Mouse (Mus musculus): ENCODE results near the gene Rraga. TPM values are rescaled to one million over a fixed set of nuclear protein-coding genes. Genes with fewer than 3 reads are reported as not detected.

Gene Rraga
- 154 and 160 TPM in 2 replicates for polyA plus RNA-seq (2015; fragmentation: Nextera tagmentation; extraction: Ambion mirVana)

- peaks cover 18% of the 10 kb centered on the region for H3K4me1 ChIP-seq (ENCODE audit: control insufficient read depth, insufficient read depth, low read depth, low read length)
- peak within 1 kb of the TSS; percentile 72 for H3K4me3 ChIP-seq (ENCODE audit: low read length)
- peak; percentile 98 for ATAC-seq
- H3K9me3 ChIP-seq (ENCODE audit: control insufficient read depth, low read length), result no peaks in the 10 kb centered on the region
- under 1% methylated on average over 53 of the region's 53 CpGs for WGBS
- H3K4me2 ChIP-seq (ENCODE audit: low read length), result peak within 1 kb of the TSS; percentile 93
- H3K36me3 ChIP-seq (ENCODE audit: control insufficient read depth, insufficient read depth, low read length), result no peaks in the 10 kb centered on the region
- peak within 1 kb of the TSS; percentile 94 for H3K27ac ChIP-seq (ENCODE audit: low read depth, low read length)
- no peaks in the 10 kb centered on the region for H3K27me3 ChIP-seq (replicated peaks; ENCODE audit: control insufficient read depth, insufficient read depth, low read length)
- peak within 1 kb of the TSS; percentile 92 for H3K9ac ChIP-seq (ENCODE audit: low read depth, low read length)
Observed at GRCm38 (mm10) chr4:86575283-86575983, at the start of gene Rraga. TSS of gene Rraga (plus strand) at chr4:86575668.

- no peaks in the 10 kb centered on the region for H3K36me3 ChIP-seq (ENCODE audit: control insufficient read depth, insufficient read depth, low read length)
- H3K27ac ChIP-seq (ENCODE audit: low read depth, low read length), result no peak overlapping the region
- H3K4me2 ChIP-seq (ENCODE audit: low read length), result no peak overlapping the region
- no peak overlapping the region for H3K9ac ChIP-seq (ENCODE audit: low read depth, low read length)
- H3K4me3 ChIP-seq (ENCODE audit: low read length), result no peak overlapping the region
- H3K27me3 ChIP-seq (replicated peaks; ENCODE audit: control insufficient read depth, insufficient read depth, low read length), result no peaks in the 10 kb centered on the region
- no peaks in the 10 kb centered on the region for H3K9me3 ChIP-seq (ENCODE audit: control insufficient read depth, low read length)
- 79% methylated on average over 11 of the region's 11 CpGs for WGBS
- ATAC-seq, result 0 out of 2 replicates have a peak, but pooled peaks have one; percentile 14
- no peaks in the 10 kb centered on the region for H3K4me1 ChIP-seq (ENCODE audit: control insufficient read depth, insufficient read depth, low read depth, low read length)
Observed at GRCm38 (mm10) chr4:86527162-86528136, 48.0 kb upstream of the Rraga start.

- H3K4me2 ChIP-seq (ENCODE audit: low read length), result no peak overlapping the region
- no peak overlapping the region for H3K27ac ChIP-seq (ENCODE audit: low read depth, low read length)
- H3K9me3 ChIP-seq (ENCODE audit: control insufficient read depth, low read length), result no peaks in the 10 kb centered on the region
- 66% methylated on average over 6 of the region's 6 CpGs for WGBS
- no peaks in the 10 kb centered on the region for H3K27me3 ChIP-seq (replicated peaks; ENCODE audit: control insufficient read depth, insufficient read depth, low read length)
- no peak overlapping the region for H3K4me3 ChIP-seq (ENCODE audit: low read length)
- no peak overlapping the region for H3K9ac ChIP-seq (ENCODE audit: low read depth, low read length)
- H3K36me3 ChIP-seq (ENCODE audit: control insufficient read depth, insufficient read depth, low read length), result no peaks in the 10 kb centered on the region
- H3K4me1 ChIP-seq (ENCODE audit: control insufficient read depth, insufficient read depth, low read depth, low read length), result no peaks in the 10 kb centered on the region
- ATAC-seq, result no peak
Observed at GRCm38 (mm10) chr4:86529161-86529560, 46.3 kb upstream of the Rraga start.

- Histone ChIP-seq H3K27ac (ENCODE audit: low read depth, low read length) (no peak overlapping the region), H3K27me3 (replicated peaks; ENCODE audit: control insufficient read depth, insufficient read depth, low read length) (no peaks in the 10 kb centered on the region), H3K36me3 (ENCODE audit: control insufficient read depth, insufficient read depth, low read length) (no peaks in the 10 kb centered on the region), H3K9me3 (ENCODE audit: control insufficient read depth, low read length) (no peaks in the 10 kb centered on the region), H3K4me2 (ENCODE audit: low read length) (no peak overlapping the region), H3K4me3 (ENCODE audit: low read length) (no peak overlapping the region), H3K9ac (ENCODE audit: low read depth, low read length) (no peak overlapping the region), H3K4me1 (ENCODE audit: control insufficient read depth, insufficient read depth, low read depth, low read length) (no peaks in the 10 kb centered on the region)
- 74% methylated on average over 8 of the region's 8 CpGs for WGBS
- ATAC-seq, result no peak
Observed at GRCm38 (mm10) chr4:86533406-86534090, 41.9 kb upstream of the Rraga start.

GRCm38 (mm10) chr4:86534091-86534481, 41.4 kb upstream of the Rraga start:
- H3K36me3 ChIP-seq (ENCODE audit: control insufficient read depth, insufficient read depth, low read length), result no peaks in the 10 kb centered on the region
- H3K9me3 ChIP-seq (ENCODE audit: control insufficient read depth, low read length), result no peaks in the 10 kb centered on the region
- 74% methylated on average over 5 of the region's 5 CpGs for WGBS
- ATAC-seq, result no peak
- H3K4me2 ChIP-seq (ENCODE audit: low read length), result no peak overlapping the region
- no peaks in the 10 kb centered on the region for H3K27me3 ChIP-seq (replicated peaks; ENCODE audit: control insufficient read depth, insufficient read depth, low read length)
- no peak overlapping the region for H3K4me3 ChIP-seq (ENCODE audit: low read length)
- no peak overlapping the region for H3K27ac ChIP-seq (ENCODE audit: low read depth, low read length)
- H3K9ac ChIP-seq (ENCODE audit: low read depth, low read length), result no peak overlapping the region
- H3K4me1 ChIP-seq (ENCODE audit: control insufficient read depth, insufficient read depth, low read depth, low read length), result no peaks in the 10 kb centered on the region

GRCm38 (mm10) chr4:86537972-86538371, 37.5 kb upstream of the Rraga start:
- H3K36me3 ChIP-seq (ENCODE audit: control insufficient read depth, insufficient read depth, low read length), result no peaks in the 10 kb centered on the region
- H3K9ac ChIP-seq (ENCODE audit: low read depth, low read length), result no peak overlapping the region
- no peak overlapping the region for H3K4me3 ChIP-seq (ENCODE audit: low read length)
- no peaks in the 10 kb centered on the region for H3K27me3 ChIP-seq (replicated peaks; ENCODE audit: control insufficient read depth, insufficient read depth, low read length)
- WGBS, result 42% methylated on average over 4 of the region's 4 CpGs
- no peak overlapping the region for H3K4me2 ChIP-seq (ENCODE audit: low read length)
- no peak overlapping the region for H3K27ac ChIP-seq (ENCODE audit: low read depth, low read length)
- no peaks in the 10 kb centered on the region for H3K4me1 ChIP-seq (ENCODE audit: control insufficient read depth, insufficient read depth, low read depth, low read length)
- H3K9me3 ChIP-seq (ENCODE audit: control insufficient read depth, low read length), result no peaks in the 10 kb centered on the region
- no peak for ATAC-seq

- ATAC-seq, result no peak
- no peak overlapping the region for H3K4me3 ChIP-seq (ENCODE audit: low read length)
- no peak overlapping the region for H3K27ac ChIP-seq (ENCODE audit: low read depth, low read length)
- no peak overlapping the region for H3K4me2 ChIP-seq (ENCODE audit: low read length)
- WGBS, result 93% methylated on average over 5 of the region's 5 CpGs
- H3K27me3 ChIP-seq (replicated peaks; ENCODE audit: control insufficient read depth, insufficient read depth, low read length), result no peaks in the 10 kb centered on the region
- no peaks in the 10 kb centered on the region for H3K4me1 ChIP-seq (ENCODE audit: control insufficient read depth, insufficient read depth, low read depth, low read length)
- H3K36me3 ChIP-seq (ENCODE audit: control insufficient read depth, insufficient read depth, low read length), result no peaks in the 10 kb centered on the region
- H3K9me3 ChIP-seq (ENCODE audit: control insufficient read depth, low read length), result no peaks in the 10 kb centered on the region
- no peak overlapping the region for H3K9ac ChIP-seq (ENCODE audit: low read depth, low read length)
Observed at GRCm38 (mm10) chr4:86538936-86539335, 36.5 kb upstream of the Rraga start.

GRCm38 (mm10) chr4:86541573-86541972, 33.9 kb upstream of the Rraga start:
- Histone ChIP-seq H3K9ac (ENCODE audit: low read depth, low read length) (no peak overlapping the region), H3K4me3 (ENCODE audit: low read length) (no peak overlapping the region), H3K27ac (ENCODE audit: low read depth, low read length) (no peak overlapping the region), H3K4me1 (ENCODE audit: control insufficient read depth, insufficient read depth, low read depth, low read length) (no peaks in the 10 kb centered on the region), H3K4me2 (ENCODE audit: low read length) (no peak overlapping the region), H3K27me3 (replicated peaks; ENCODE audit: control insufficient read depth, insufficient read depth, low read length) (no peaks in the 10 kb centered on the region), H3K9me3 (ENCODE audit: control insufficient read depth, low read length) (no peaks in the 10 kb centered on the region), H3K36me3 (ENCODE audit: control insufficient read depth, insufficient read depth, low read length) (no peaks in the 10 kb centered on the region)
- 84% methylated on average over 1 of the region's 1 CpGs for WGBS
- ATAC-seq, result no peak

- Histone ChIP-seq H3K4me3 (ENCODE audit: low read length) (no peak overlapping the region), H3K36me3 (ENCODE audit: control insufficient read depth, insufficient read depth, low read length) (no peaks in the 10 kb centered on the region), H3K9me3 (ENCODE audit: control insufficient read depth, low read length) (no peaks in the 10 kb centered on the region), H3K4me2 (ENCODE audit: low read length) (no peak overlapping the region), H3K9ac (ENCODE audit: low read depth, low read length) (no peak overlapping the region), H3K4me1 (ENCODE audit: control insufficient read depth, insufficient read depth, low read depth, low read length) (no peaks in the 10 kb centered on the region), H3K27ac (ENCODE audit: low read depth, low read length) (no peak overlapping the region), H3K27me3 (replicated peaks; ENCODE audit: control insufficient read depth, insufficient read depth, low read length) (no peaks in the 10 kb centered on the region)
- ATAC-seq, result peak; percentile 34; the same call in 1 of the 2 replicates
- 38% methylated on average over 3 of the region's 3 CpGs for WGBS
Observed at GRCm38 (mm10) chr4:86543999-86544398, 31.5 kb upstream of the Rraga start.

Data from hindbrain, embryonic 16.5 days (tissue).